Mouse (Mus musculus): ENCODE data around the gene Kynu. TPM values are rescaled to one million over a fixed set of nuclear protein-coding genes. Genes with fewer than 3 reads are reported as not detected.

The Kynu gene
- total and polyA plus RNA-seq, 3 experiments = 0.10 to 0.14 TPM; not detected in 1

- no peaks in the 10 kb centered on the region for H3K27me3 ChIP-seq (ENCODE audit: control insufficient read depth, insufficient read depth, low read length)
- TF ChIP-seq EP300 (IDR thresholded peaks at IDR 0.05; ENCODE audit: insufficient read depth, low read depth, low read length) (no peak), POLR2A (IDR thresholded peaks at IDR 0.05; ENCODE audit: insufficient read depth, low read depth, low read length) (no peak), CTCF (IDR thresholded peaks at IDR 0.05) (no peak)
- intact Hi-C loops (cut with DNase I) = no loop called here
Observed at GRCm38 (mm10) chr2:43669588-43669987, 114.5 kb downstream of the Kynu start.

GRCm38 (mm10) chr2:43673619-43674018 is 118.5 kb downstream of the Kynu start:
- Histone ChIP-seq H3K4me1 (ENCODE audit: control insufficient read depth, insufficient read depth, low read length) (no peaks in the 10 kb centered on the region), H3K9ac (ENCODE audit: low read depth, low read length) (no peak overlapping the region), H3K79me2 (replicated peaks; ENCODE audit: control insufficient read depth, insufficient read depth, low read length) (no peaks in the 10 kb centered on the region), H3K36me3 (ENCODE audit: control insufficient read depth, insufficient read depth, low read length) (no peaks in the 10 kb centered on the region), H3K27ac (no peak overlapping the region), H3K27me3 (ENCODE audit: control insufficient read depth, insufficient read depth, low read length) (no peaks in the 10 kb centered on the region), H3K4me3 (no peak overlapping the region)
- TF ChIP-seq CTCF (IDR thresholded peaks at IDR 0.05) (peak; percentile 94; the same call in 1 of the 2 replicates), POLR2A (IDR thresholded peaks at IDR 0.05; ENCODE audit: insufficient read depth, low read depth, low read length) (no peak), EP300 (IDR thresholded peaks at IDR 0.05; ENCODE audit: insufficient read depth, low read depth, low read length) (no peak)
- 2% methylated on average over 6 of the region's 6 CpGs for WGBS
- DNase-seq = peak; percentile 26 to 41
- intact Hi-C loops (cut with DNase I) = loop anchor here (5.0 kb wide), 1 partner anchor 229 kb away; no protein-coding TSS in a partner anchor

More at GRCm38 (mm10) chr2:43669588-43669987, 114.5 kb downstream of the Kynu start:
- Histone ChIP-seq H3K79me2 (replicated peaks; ENCODE audit: control insufficient read depth, insufficient read depth, low read length) (no peaks in the 10 kb centered on the region), H3K9ac (ENCODE audit: low read depth, low read length) (no peak overlapping the region), H3K4me3 (no peak overlapping the region), H3K36me3 (ENCODE audit: control insufficient read depth, insufficient read depth, low read length) (no peaks in the 10 kb centered on the region), H3K27ac (no peak overlapping the region), H3K4me1 (ENCODE audit: control insufficient read depth, insufficient read depth, low read length) (no peaks in the 10 kb centered on the region)
- no peak for DNase-seq

- 44% methylated on average over 3 of the region's 3 CpGs for WGBS
- H3K4me3 ChIP-seq = no peak overlapping the region
- H3K27me3 ChIP-seq (ENCODE audit: control insufficient read depth, insufficient read depth, low read length) = no peaks in the 10 kb centered on the region
- TF ChIP-seq EP300 (IDR thresholded peaks at IDR 0.05; ENCODE audit: insufficient read depth, low read depth, low read length) (no peak), POLR2A (IDR thresholded peaks at IDR 0.05; ENCODE audit: insufficient read depth, low read depth, low read length) (no peak), CTCF (IDR thresholded peaks at IDR 0.05) (no peak)
- intact Hi-C loops (cut with DNase I) = loop anchor here (5.0 kb wide), 1 partner anchor 228 kb away; no protein-coding TSS in a partner anchor
- no peaks in the 10 kb centered on the region for H3K4me1 ChIP-seq (ENCODE audit: control insufficient read depth, insufficient read depth, low read length)
- H3K79me2 ChIP-seq (replicated peaks; ENCODE audit: control insufficient read depth, insufficient read depth, low read length) = no peaks in the 10 kb centered on the region
- no peaks in the 10 kb centered on the region for H3K36me3 ChIP-seq (ENCODE audit: control insufficient read depth, insufficient read depth, low read length)
- DNase-seq = no peak
- no peak overlapping the region for H3K9ac ChIP-seq (ENCODE audit: low read depth, low read length)
- no peak overlapping the region for H3K27ac ChIP-seq
Observed at GRCm38 (mm10) chr2:43674098-43674497, 119.0 kb downstream of the Kynu start.

DNA sequence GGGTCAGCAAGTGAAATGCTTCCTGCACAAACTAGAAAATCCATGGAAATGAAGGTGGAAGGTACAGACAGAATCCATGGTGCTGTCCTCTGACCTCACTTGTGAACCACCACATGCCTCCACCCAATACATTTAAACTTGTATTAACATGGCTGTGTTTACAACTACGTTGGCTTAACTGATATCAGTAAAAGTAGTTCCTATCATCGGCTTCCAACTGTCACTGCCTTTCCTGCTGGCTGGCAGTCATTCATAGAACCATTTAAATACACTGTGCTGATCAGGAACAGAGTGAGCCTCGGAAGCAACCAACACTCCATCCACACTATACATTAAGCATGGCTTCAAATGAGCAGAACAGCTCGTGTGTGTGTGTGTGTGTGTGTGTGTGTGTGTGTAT is 120.1 kb downstream of the Kynu start:
- no peak overlapping the region for H3K27ac ChIP-seq
- H3K4me3 ChIP-seq = no peak overlapping the region
- H3K27me3 ChIP-seq (ENCODE audit: control insufficient read depth, insufficient read depth, low read length) = no peaks in the 10 kb centered on the region
- intact Hi-C loops (cut with DNase I) = no loop called here
- no peak overlapping the region for H3K9ac ChIP-seq (ENCODE audit: low read depth, low read length)
- no peaks in the 10 kb centered on the region for H3K4me1 ChIP-seq (ENCODE audit: control insufficient read depth, insufficient read depth, low read length)
- 34% methylated on average over 4 of the region's 4 CpGs for WGBS
- no peak for TF ChIP-seq CTCF (IDR thresholded peaks at IDR 0.05)
- TF ChIP-seq EP300 (IDR thresholded peaks at IDR 0.05; ENCODE audit: insufficient read depth, low read depth, low read length) = no peak
- no peak for TF ChIP-seq POLR2A (IDR thresholded peaks at IDR 0.05; ENCODE audit: insufficient read depth, low read depth, low read length)
- H3K79me2 ChIP-seq (replicated peaks; ENCODE audit: control insufficient read depth, insufficient read depth, low read length) = no peaks in the 10 kb centered on the region
- no peak for DNase-seq
- no peaks in the 10 kb centered on the region for H3K36me3 ChIP-seq (ENCODE audit: control insufficient read depth, insufficient read depth, low read length)

- no peak for DNase-seq
- no peak overlapping the region for H3K4me3 ChIP-seq
- 70% methylated on average over 2 of the region's 2 CpGs for WGBS
- TF ChIP-seq CTCF (IDR thresholded peaks at IDR 0.05) = no peak
- no peak overlapping the region for H3K27ac ChIP-seq
- H3K4me1 ChIP-seq (ENCODE audit: control insufficient read depth, insufficient read depth, low read length) = no peaks in the 10 kb centered on the region
- H3K27me3 ChIP-seq (ENCODE audit: control insufficient read depth, insufficient read depth, low read length) = no peaks in the 10 kb centered on the region
- H3K79me2 ChIP-seq (replicated peaks; ENCODE audit: control insufficient read depth, insufficient read depth, low read length) = no peaks in the 10 kb centered on the region
- intact Hi-C loops (cut with DNase I) = no loop called here
- no peaks in the 10 kb centered on the region for H3K36me3 ChIP-seq (ENCODE audit: control insufficient read depth, insufficient read depth, low read length)
- H3K9ac ChIP-seq (ENCODE audit: low read depth, low read length) = no peak overlapping the region
Observed at GRCm38 (mm10) chr2:43690402-43690801, 135.3 kb downstream of the Kynu start.

DNA sequence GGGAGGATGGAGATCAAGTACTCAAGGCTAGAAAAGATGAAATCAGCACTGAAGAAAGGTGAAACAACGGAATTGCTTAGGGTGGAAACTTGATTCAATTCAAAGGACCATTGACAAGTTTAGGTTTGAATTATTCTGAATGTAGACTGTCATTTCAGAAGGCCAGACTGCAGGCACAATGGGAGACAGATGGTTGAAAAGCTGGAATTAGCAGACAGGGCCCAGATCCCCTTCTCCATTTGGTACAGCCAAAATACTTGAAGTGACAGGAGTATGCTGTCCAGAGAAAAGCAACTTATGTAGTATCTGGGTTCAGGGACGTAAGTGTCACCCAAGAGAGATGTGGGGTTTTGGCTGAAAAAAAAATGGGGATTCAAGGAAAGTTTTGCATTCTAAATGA is 136.2 kb downstream of the Kynu start:
- H3K9ac ChIP-seq (ENCODE audit: low read depth, low read length) = no peak overlapping the region
- H3K79me2 ChIP-seq (replicated peaks; ENCODE audit: control insufficient read depth, insufficient read depth, low read length) = no peaks in the 10 kb centered on the region
- no peak for DNase-seq
- TF ChIP-seq CTCF (IDR thresholded peaks at IDR 0.05) = no peak
- H3K4me3 ChIP-seq = no peak overlapping the region
- WGBS = 65% methylated on average over 2 of the region's 2 CpGs
- H3K4me1 ChIP-seq (ENCODE audit: control insufficient read depth, insufficient read depth, low read length) = no peaks in the 10 kb centered on the region
- H3K36me3 ChIP-seq (ENCODE audit: control insufficient read depth, insufficient read depth, low read length) = no peaks in the 10 kb centered on the region
- no peak overlapping the region for H3K27ac ChIP-seq
- H3K27me3 ChIP-seq (ENCODE audit: control insufficient read depth, insufficient read depth, low read length) = no peaks in the 10 kb centered on the region
- intact Hi-C loops (cut with DNase I) = no loop called here
